Mouse (Mus musculus) left cerebral cortex, adult 2 months (tissue): Measurements from ENCODE around the gene Yeats4. TPM values are rescaled to one million over a fixed set of nuclear protein-coding genes. Genes with fewer than 3 reads are reported as not detected.
"Not testable (repeated sequence)": the region's sequence is repeated elsewhere in the genome, so short reads cannot be mapped to it uniquely, and the experiment has no call there.

Experiments used
- DNase-seq, 2 experiments: peaks; one replicate each; pipeline ENCODE4 v3.0.0; 2021 to 2022; ENCODE audit warnings: low spot score in 2 of 2, mixed read lengths in 1 of 2; ENCODE audit errors: extremely low spot score in 1 of 2
- H3K27ac ChIP-seq: fragments of 200-600 bp; 2 replicates; pipeline ENCODE4 v1.8.1; 2022
- H3K4me3 ChIP-seq: fragments of 200-600 bp; 2 replicates; pipeline ENCODE4 v1.8.1; 2022
- CTCF ChIP-seq: fragments of 200-600 bp; IDR thresholded peaks from 2 replicates; pipeline ENCODE4 v1.8.1; 2022; ENCODE audit warnings: antibody characterized with exemption, mild to moderate bottlenecking, moderate library complexity
- intact Hi-C: fragments of 180-260 bp; cut with DNase I; formaldehyde crosslinking; loops from one replicate; pipeline ENCODE4 v1.15.1; 2025
- total RNA-seq, 2 experiments: library from RNA; stranded (reverse); gene quantifications; 2 replicates each; pipeline ENCODE4 v1.2.3; 2021

Gene Yeats4
- total RNA-seq, 2 experiments from 2014 or later: 43.7 to 47.0 TPM

GRCm38 (mm10) chr10:117217246-117217840 is 7.0 kb downstream of the Yeats4 start:
- H3K27ac ChIP-seq: no peak overlapping the region
- TF ChIP-seq CTCF: no peak
- DNase-seq: no peak
- intact Hi-C loops: no loop called here
- H3K4me3 ChIP-seq: no peak overlapping the region

DNA sequence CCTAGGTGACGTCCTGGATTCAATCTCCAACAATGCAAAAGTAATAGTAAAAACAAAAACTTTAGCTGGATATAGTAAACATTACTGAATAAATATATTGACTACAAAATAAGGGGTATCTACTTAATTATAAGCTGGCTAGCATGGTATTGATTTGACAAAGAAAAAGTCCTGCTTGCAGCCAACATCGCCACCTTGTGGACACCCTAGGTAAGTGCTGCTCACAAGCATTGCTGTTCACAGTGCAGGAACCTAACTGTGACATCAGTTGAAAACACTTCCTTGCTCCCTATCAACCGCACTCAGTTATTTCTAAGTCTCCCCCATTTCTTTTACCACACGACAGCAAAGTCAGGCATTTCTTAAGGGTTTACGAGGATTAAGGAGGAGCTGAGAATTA is 7.5 kb downstream of the Yeats4 start:
- H3K4me3 ChIP-seq: no peak overlapping the region
- DNase-seq: peak in 1 of 2 experiments; percentile 32
- peak; percentile 88 for TF ChIP-seq CTCF
- intact Hi-C loops: no loop called here
- H3K27ac ChIP-seq: no peak overlapping the region

DNA sequence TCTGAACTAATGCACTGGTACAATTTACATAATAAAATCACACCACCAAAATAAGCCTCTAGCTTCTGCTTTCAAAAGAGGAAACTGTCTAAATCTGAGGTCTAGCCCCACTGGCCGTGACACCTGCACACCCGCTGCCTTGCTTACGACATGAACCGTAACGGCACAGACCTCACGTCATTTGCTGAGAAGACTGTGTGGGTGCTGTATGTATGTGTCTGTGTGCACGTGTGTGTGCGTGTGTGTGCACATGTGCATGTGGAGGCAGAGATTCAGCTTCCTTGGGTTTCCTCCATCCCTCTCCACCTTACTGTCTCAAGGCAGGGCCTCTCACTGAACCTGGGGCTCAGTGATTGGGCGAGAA is 8.2 kb downstream of the Yeats4 start:
- Histone ChIP-seq H3K4me3 (no peak overlapping the region), H3K27ac (no peak overlapping the region)
- intact Hi-C loops: no loop called here
- DNase-seq: no peak
- TF ChIP-seq CTCF: no peak

DNA sequence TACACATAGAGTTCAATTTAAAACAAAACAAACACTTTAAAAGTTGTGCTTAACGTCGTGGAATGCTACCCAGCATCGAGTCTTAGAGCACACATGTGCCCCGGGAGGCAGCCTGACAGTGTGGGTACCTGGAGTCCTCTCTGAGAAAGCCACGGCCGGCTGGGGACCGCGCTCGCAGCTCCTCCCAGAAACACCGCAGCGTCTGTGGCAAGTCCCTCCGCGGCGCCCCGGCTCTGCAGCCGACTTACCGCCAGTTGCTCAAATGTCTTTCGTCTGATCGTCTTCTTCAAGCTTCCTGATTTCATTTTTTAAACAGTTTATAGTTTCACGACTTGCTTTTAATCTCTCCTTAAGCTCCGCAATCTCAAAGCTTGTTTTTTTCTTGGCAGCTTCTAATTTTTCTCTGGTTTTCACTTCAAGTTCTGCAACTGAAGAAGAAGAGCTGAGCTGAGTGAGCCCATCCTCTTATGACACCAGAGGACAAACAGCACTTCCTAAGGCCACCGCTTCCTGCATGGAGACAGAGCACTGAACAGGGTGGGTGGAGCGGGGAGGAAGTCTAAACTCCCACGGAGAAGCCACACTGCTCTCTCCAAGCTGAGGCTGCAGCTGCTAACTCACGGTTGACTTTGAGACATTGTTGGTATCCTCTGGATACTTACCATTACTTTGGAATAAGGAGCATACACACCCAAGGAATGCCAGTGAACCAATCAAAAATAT is 8.7 kb downstream of the Yeats4 start:
- Histone ChIP-seq H3K4me3 (no peak overlapping the region), H3K27ac (no peak overlapping the region)
- no peak for TF ChIP-seq CTCF
- intact Hi-C loops: no loop called here
- DNase-seq: no peak

- intact Hi-C loops: no loop called here
- DNase-seq: no peak
- no peak overlapping the region for H3K4me3 ChIP-seq
- no peak for TF ChIP-seq CTCF
- H3K27ac ChIP-seq: no peak overlapping the region
Measured at GRCm38 (mm10) chr10:117211023-117211422, 13.3 kb downstream of the Yeats4 start.

DNA sequence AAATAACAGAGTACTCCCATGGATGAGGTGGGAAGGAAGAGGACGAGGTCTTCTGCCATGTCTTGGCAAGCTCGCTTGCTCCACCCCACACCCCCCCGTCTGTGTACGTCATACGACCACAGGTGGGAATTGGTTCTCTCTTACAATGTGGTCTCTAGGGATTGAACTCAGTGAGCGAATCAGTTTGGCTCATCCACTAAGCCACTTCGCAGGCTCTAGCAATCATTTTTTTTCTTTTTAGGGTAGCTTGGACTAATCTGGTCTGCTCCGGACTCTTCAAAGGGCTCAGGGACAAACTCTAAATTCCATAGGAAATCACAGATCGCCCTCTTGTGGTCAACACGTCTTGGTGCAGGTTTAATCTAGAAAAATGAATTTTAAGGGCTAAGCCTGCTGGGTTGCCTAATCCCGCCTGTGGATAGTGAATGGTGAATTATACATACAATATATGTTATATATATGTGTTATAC is 14.8 kb downstream of the Yeats4 start:
- Histone ChIP-seq H3K27ac (no peak overlapping the region), H3K4me3 (peak overlapping the region; percentile 27; the same call in 1 of the 2 replicates)
- no peak for DNase-seq
- intact Hi-C loops: loop anchor here (5.0 kb wide), 3 partner anchors 62 to 147 kb away; partner anchors contain the start of genes Cct2 and Frs2
- peak; percentile 80 for TF ChIP-seq CTCF

DNA sequence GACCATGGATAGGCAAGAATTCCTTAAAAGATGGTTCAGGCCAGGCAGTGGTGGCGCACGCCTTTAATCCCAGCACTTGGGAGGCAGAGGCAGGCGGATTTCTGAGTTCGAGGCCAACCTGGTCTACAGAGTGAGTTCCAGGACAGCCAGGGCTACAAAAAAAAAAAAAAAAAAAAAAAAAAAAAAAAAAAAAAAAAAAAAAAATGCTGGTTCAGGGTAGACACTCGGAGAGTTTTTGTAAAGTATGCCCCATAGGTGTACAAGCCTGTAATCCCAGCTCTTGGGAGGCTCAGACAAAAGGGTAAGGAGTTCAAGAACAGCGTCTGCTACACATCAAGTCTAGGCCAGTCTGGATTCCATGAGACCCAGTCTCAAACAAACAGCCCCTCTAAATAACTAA is 15.5 kb downstream of the Yeats4 start:
- not testable (repeated sequence) for DNase-seq, H3K27ac ChIP-seq, H3K4me3 ChIP-seq
- intact Hi-C loops: loop anchor here (5.0 kb wide), 3 partner anchors 61 to 146 kb away; partner anchors contain the start of genes Cct2 and Frs2

DNA sequence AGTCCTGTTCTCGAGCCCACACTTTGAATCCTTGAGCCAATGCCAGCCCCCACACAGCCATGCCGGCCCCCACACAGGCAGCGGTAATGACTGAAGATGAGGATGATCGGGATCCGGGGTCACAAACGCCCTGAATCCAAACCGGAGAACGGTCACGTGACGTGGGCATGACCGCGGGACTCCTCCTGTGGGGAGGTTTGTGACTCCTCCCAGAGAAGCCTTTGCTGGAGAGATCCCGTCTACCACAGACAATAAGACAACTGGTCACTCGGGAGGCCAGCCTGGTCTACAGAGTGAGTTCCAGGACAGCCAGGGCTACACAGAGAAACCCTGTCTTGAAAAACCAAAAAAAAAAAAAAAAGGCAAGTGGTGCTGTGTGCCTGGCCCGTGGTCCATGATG is 16.1 kb downstream of the Yeats4 start:
- TF ChIP-seq CTCF: no peak
- DNase-seq: no peak
- intact Hi-C loops: loop anchor here (5.0 kb wide), 3 partner anchors 61 to 146 kb away; partner anchors contain the start of genes Cct2 and Frs2
- no peak overlapping the region for H3K27ac ChIP-seq
- H3K4me3 ChIP-seq: no peak overlapping the region

DNA sequence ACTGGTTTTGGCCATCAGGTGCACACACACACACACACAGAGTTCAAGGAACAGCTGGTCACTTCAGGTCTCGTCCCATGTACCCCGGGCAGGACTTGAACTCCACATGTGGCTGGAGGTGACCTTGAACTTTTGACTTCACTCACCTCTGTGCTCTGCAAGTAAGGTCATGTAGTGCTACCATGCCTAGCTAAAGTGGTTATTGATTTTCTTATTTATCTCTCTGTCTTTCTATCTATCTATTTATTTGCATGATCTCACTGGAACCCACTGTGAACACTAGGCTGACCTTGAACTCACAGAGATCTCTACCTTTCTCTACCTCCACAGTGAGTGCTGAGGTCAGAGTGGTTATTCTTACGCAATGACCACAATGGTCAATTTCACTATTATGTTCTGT is 18.2 kb downstream of the Yeats4 start:
- TF ChIP-seq CTCF: no peak
- Histone ChIP-seq H3K4me3 (no peak overlapping the region), H3K27ac (no peak overlapping the region)
- DNase-seq: no peak
- intact Hi-C loops: loop anchor here (5.0 kb wide), 3 partner anchors 59 to 144 kb away; partner anchors contain the start of genes Cct2 and Frs2

DNA sequence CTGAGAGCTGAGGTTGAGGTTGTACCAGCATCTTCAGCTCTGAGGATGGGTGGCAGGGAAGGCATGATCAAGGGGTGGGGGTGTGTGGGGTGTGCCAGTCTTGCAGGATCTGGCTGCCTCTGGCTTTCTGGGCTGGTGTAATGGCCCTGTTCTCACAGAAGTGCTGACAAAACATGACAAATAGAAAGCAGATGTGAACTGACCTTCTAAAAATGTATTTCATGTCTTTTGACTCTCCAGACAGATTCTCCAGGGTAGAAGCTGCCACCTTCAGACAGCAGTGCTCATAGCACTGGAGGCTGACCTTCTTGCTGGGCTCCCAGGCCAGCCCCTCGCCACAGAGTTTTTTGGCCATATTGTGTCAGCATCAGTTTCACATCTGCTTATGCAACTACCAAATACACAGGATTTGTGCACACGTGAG is 20.7 kb downstream of the Yeats4 start:
- no peak for TF ChIP-seq CTCF
- no peak overlapping the region for H3K27ac ChIP-seq
- no peak for DNase-seq
- no peak overlapping the region for H3K4me3 ChIP-seq
- intact Hi-C loops: no loop called here

DNA sequence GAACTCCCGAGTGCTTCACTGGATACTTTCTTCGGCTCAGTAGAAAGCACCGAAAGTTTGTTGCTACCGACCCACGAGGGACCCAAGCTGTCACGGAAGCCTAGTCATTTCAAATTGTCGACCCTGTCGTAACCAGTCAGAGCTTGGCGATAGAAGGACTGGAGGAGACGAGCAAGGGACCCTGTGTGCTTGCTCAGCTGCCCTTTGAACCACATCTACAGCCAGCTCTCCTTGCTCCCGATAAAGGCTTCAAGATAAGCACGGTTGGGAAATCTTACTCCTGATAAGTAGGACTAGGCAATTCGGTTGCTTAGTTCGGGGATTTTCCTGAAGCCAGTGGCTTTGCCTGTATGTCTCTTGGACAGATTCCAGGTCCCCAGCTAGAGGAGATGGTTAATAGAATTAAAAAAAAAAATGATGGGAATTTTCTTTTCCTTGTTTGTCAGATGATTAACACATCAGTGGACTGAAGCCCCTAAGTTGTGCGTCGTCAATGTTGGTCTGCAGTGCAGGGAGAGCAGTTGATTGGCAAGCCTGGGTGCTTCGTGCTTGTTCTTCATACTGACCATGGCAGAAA is 21.2 kb downstream of the Yeats4 start:
- H3K27ac ChIP-seq: no peak overlapping the region
- intact Hi-C loops: no loop called here
- no peak for TF ChIP-seq CTCF

DNA sequence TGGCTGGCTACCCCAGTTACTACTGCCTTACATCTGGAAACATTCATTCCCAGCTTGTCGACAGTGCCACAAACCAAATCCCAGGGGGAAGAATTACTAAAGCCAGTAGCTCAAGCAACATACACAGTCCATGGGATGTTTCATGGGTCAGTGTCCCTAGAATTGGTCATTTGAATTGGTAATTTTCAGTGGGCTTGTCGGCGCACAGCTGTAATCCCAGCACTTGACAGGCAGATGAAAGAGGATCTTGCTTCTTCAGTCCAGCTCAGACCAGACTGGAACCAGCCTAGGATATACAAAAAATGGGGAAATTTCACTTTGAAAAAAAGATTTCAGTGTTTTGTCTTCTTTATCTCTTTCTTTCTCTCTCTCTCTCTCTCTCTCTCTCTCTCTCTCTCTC is 24.6 kb downstream of the Yeats4 start:
- no peak overlapping the region for H3K4me3 ChIP-seq
- intact Hi-C loops: no loop called here
- DNase-seq: no peak
- no peak for TF ChIP-seq CTCF
- no peak overlapping the region for H3K27ac ChIP-seq

More for the DNA sequence above, 21.2 kb downstream of the Yeats4 start:
- no peak for DNase-seq
- no peak overlapping the region for H3K4me3 ChIP-seq
